Comparison of ENCODE assay signal across 14 mouse cellular contexts in the genomic region with DNA sequence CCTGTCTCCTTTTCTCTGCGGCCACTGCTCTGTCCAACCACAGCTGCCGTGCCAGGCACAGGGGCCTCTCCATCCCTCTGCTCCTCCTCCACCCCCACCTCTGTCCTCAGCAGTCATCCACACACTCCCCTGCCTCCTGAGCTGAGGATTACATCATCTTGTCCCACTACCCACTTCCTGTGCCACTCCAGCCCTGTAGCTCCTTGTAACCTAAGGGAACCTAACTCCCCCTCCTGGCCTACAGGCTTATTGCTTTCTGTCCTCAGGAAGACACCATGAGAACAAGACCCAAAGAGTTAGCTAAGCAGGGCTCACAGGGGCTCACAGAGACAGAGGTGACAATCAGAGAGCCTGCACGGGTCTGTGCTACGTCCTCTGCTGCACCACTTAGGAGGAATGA.
DNase-seq lines count a peak whose midpoint lies in the region; ATAC-seq and TF ChIP-seq lines count a peak whose summit lies in the region.
"Had no signal": no experiment of that assay in that cellular context is flagged by ENCODE, and none has a peak within 500 bp of the region (broad histone marks: within the 10 kb centered on the region; RNA-seq: fewer than 3 reads in every experiment).

No protein-coding gene starts in this region.

- no peaks in the 10 kb centered on the region for H3K4me1 ChIP-seq in forebrain, postnatal 0 days (ENCODE audit: insufficient read depth)
- no peaks in the 10 kb centered on the region for H3K4me1 ChIP-seq in forebrain, embryonic 16.5 days (replicated peaks; ENCODE audit: control insufficient read depth, insufficient read depth, low read length)
- H3K4me1 ChIP-seq: heart, embryonic 13.5 days had no signal

- DNase-seq in forebrain, postnatal 0 days = no peak
- DNase-seq in retina, postnatal 1 day = peak; percentile 46
- DNase-seq in retina, embryonic 14.5 days (ENCODE audit: low spot score) = no peak
- peak; percentile 23 to 40 for DNase-seq in thymus, postnatal 36 days
- DNase-seq in embryo, embryonic 9.5 days (ENCODE audit: extremely low spot score) = no peak
- no peak for DNase-seq in kidney, adult 9 months
- DNase-seq: cerebellum, adult 9-10 months; lung, adult 18-20 months had no signal

- H3K4me2 ChIP-seq in forebrain, postnatal 0 days (ENCODE audit: low read depth) = no peak overlapping the region
- H3K4me2 ChIP-seq in forebrain, embryonic 16.5 days (ENCODE audit: low read length) = no peak overlapping the region
- H3K4me2 ChIP-seq: heart, embryonic 13.5 days had no signal

- WGBS in forebrain, postnatal 0 days = 71% methylated on average over 4 of the region's 4 CpGs
- 81% methylated on average over 2 of the region's 4 CpGs for WGBS in forebrain, embryonic 16.5 days

- 0 out of 2 replicates have a peak, but pooled peaks have one; percentile 11 for TF ChIP-seq CTCF in forebrain, postnatal 0 days (IDR thresholded peaks at IDR 0.05; ENCODE audit: low read depth)

- no peak overlapping the region for H3K9ac ChIP-seq in forebrain, postnatal 0 days
- H3K9ac ChIP-seq in forebrain, embryonic 16.5 days (replicated peaks; ENCODE audit: low read depth, low read length) = no peak overlapping the region
- H3K9ac ChIP-seq: heart, embryonic 13.5 days had no signal

- H3K9me3 ChIP-seq in forebrain, postnatal 0 days (ENCODE audit: low read length) = no peaks in the 10 kb centered on the region
- H3K9me3 ChIP-seq in forebrain, embryonic 16.5 days (ENCODE audit: control insufficient read depth, low read length) = no peaks in the 10 kb centered on the region
- H3K9me3 ChIP-seq: forebrain, embryonic 10.5 days; limb, embryonic 10.5 days had no signal

- no peaks in the 10 kb centered on the region for H3K27me3 ChIP-seq in forebrain, postnatal 0 days (ENCODE audit: insufficient read depth, low read length)
- no peaks in the 10 kb centered on the region; the same call in 1 of the 2 replicates for H3K27me3 ChIP-seq in forebrain, embryonic 16.5 days (replicated peaks; ENCODE audit: control insufficient read depth, insufficient read depth, low read length)

- no peak overlapping the region for H3K4me3 ChIP-seq in forebrain, postnatal 0 days (ENCODE audit: low read depth, low read length)
- no peak overlapping the region for H3K4me3 ChIP-seq in forebrain, embryonic 16.5 days (replicated peaks; ENCODE audit: low read length)
- H3K4me3 ChIP-seq: forebrain, embryonic 10.5 days; heart, embryonic 13.5 days; limb, embryonic 10.5 days; megakaryocyte, embryonic 14.5 days had no signal

- no peak for ATAC-seq in forebrain, postnatal 0 days
- ATAC-seq in forebrain, embryonic 16.5 days = no peak
- ATAC-seq in common myeloid progenitor, adult 5-6 weeks (replicated peaks; ENCODE audit: low read depth, poor library complexity, severe bottlenecking) = peak; percentile 48; the same call in 1 of the 2 replicates

- no peaks in the 10 kb centered on the region for H3K36me3 ChIP-seq in forebrain, postnatal 0 days (ENCODE audit: insufficient read depth)
- H3K36me3 ChIP-seq in forebrain, embryonic 16.5 days (ENCODE audit: control insufficient read depth, insufficient read depth) = no peaks in the 10 kb centered on the region
- H3K36me3 ChIP-seq: forebrain, embryonic 10.5 days; heart, embryonic 13.5 days; limb, embryonic 10.5 days had no signal

- no peak overlapping the region for H3K27ac ChIP-seq in forebrain, postnatal 0 days (ENCODE audit: low read depth, low read length)
- no peak overlapping the region for H3K27ac ChIP-seq in forebrain, embryonic 16.5 days (ENCODE audit: low read length)
- H3K27ac ChIP-seq: forebrain, embryonic 10.5 days; heart, embryonic 13.5 days had no signal

Comparison
In these comparisons a context has a peak if more than half of its experiments do, and no peak if none do; other contexts are left out.
1. DNase-seq: peak in retina, postnatal 1 day (single experiment) and thymus, postnatal 36 days (2 of 2); none in forebrain, postnatal 0 days (single experiment), retina, embryonic 14.5 days (single experiment), embryo, embryonic 9.5 days (single experiment) and kidney, adult 9 months (single experiment).